Mouse (Mus musculus): Measurements from ENCODE around the gene Glrx2. TPM values are rescaled to one million over a fixed set of nuclear protein-coding genes. Genes with fewer than 3 reads are reported as not detected.

Glrx2 gene
- polyA plus RNA-seq, 1 experiment from 2014 or later = 105 TPM

GRCm38 (mm10) chr1:143739361-143740350 is 23.5 kb downstream of the Glrx2 start:
- peak; percentile 92 for DNase-seq (ENCODE audit: low spot score)
- H3K36me3 ChIP-seq (replicated peaks; ENCODE audit: control insufficient read depth, insufficient read depth) = peaks cover 23% of the 10 kb centered on the region
- H3K27ac ChIP-seq = peak overlapping the region; percentile 82
- peak overlapping the region; percentile 83 for H3K4me2 ChIP-seq (replicated peaks)
- ATAC-seq (ENCODE audit: low FRiP score) = peak; percentile 94
- H3K4me3 ChIP-seq (replicated peaks; ENCODE audit: low read length) = peak overlapping the region; percentile 53
- no peaks in the 10 kb centered on the region for H3K9me3 ChIP-seq (ENCODE audit: control insufficient read depth, low read length)
- H3K9ac ChIP-seq = peak overlapping the region; percentile 71
- WGBS = under 1% methylated on average over 66 of the region's 71 CpGs
- H3K27me3 ChIP-seq (ENCODE audit: control insufficient read depth, insufficient read depth, low read length) = no peaks in the 10 kb centered on the region
- H3K4me1 ChIP-seq (replicated peaks; ENCODE audit: control insufficient read depth, insufficient read depth, low read length) = peaks cover 12% of the 10 kb centered on the region; the same call in 1 of the 2 replicates

- peak overlapping the region; percentile 83 for H3K4me2 ChIP-seq (replicated peaks)
- no peaks in the 10 kb centered on the region for H3K9me3 ChIP-seq (ENCODE audit: control insufficient read depth, low read length)
- ATAC-seq (ENCODE audit: low FRiP score) (no peak), DNase-seq (ENCODE audit: low spot score) (no peak)
- no peaks in the 10 kb centered on the region for H3K27me3 ChIP-seq (ENCODE audit: control insufficient read depth, insufficient read depth, low read length)
- no peak overlapping the region for H3K27ac ChIP-seq
- peaks cover 32% of the 10 kb centered on the region for H3K36me3 ChIP-seq (replicated peaks; ENCODE audit: control insufficient read depth, insufficient read depth)
- peak overlapping the region; percentile 53; the same call in 1 of the 2 replicates for H3K4me3 ChIP-seq (replicated peaks; ENCODE audit: low read length)
- WGBS = 87% methylated on average over 10 of the region's 10 CpGs
- H3K4me1 ChIP-seq (replicated peaks; ENCODE audit: control insufficient read depth, insufficient read depth, low read length) = peaks cover 12% of the 10 kb centered on the region; the same call in 1 of the 2 replicates
- H3K9ac ChIP-seq = no peak overlapping the region
These were observed 24.4 kb downstream of the Glrx2 start for GRCm38 (mm10) chr1:143740581-143740980.

DNA sequence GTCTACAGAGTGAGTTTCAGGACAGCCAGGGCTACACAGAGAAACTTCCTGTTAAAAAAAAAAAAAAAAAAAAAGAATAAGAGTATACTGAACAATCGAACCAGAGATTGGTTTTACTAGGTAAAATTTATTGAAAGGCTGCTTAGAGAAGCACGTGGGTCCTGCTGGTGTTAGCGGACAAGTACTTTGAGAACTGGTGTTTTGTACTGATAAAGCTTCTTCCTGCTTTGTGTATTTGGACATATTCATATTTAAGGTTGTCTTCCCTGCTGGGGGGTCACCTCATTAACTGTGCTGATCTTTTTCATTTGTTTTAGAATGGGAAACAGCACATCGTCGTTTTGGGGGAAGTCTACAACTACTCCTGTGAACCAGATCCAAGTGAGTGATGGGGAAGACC is 25.2 kb downstream of the Glrx2 start:
- peaks cover 12% of the 10 kb centered on the region; the same call in 1 of the 2 replicates for H3K4me1 ChIP-seq (replicated peaks; ENCODE audit: control insufficient read depth, insufficient read depth, low read length)
- peaks cover 35% of the 10 kb centered on the region for H3K36me3 ChIP-seq (replicated peaks; ENCODE audit: control insufficient read depth, insufficient read depth)
- H3K4me3 ChIP-seq (replicated peaks; ENCODE audit: low read length) = no peak overlapping the region
- H3K9ac ChIP-seq = no peak overlapping the region
- H3K27ac ChIP-seq = no peak overlapping the region
- no peak overlapping the region for H3K4me2 ChIP-seq (replicated peaks)
- H3K9me3 ChIP-seq (ENCODE audit: control insufficient read depth, low read length) = no peaks in the 10 kb centered on the region
- no peaks in the 10 kb centered on the region for H3K27me3 ChIP-seq (ENCODE audit: control insufficient read depth, insufficient read depth, low read length)
- ATAC-seq (ENCODE audit: low FRiP score) (no peak), DNase-seq (ENCODE audit: low spot score) (no peak)
- 89% methylated on average over 5 of the region's 5 CpGs for WGBS

DNA sequence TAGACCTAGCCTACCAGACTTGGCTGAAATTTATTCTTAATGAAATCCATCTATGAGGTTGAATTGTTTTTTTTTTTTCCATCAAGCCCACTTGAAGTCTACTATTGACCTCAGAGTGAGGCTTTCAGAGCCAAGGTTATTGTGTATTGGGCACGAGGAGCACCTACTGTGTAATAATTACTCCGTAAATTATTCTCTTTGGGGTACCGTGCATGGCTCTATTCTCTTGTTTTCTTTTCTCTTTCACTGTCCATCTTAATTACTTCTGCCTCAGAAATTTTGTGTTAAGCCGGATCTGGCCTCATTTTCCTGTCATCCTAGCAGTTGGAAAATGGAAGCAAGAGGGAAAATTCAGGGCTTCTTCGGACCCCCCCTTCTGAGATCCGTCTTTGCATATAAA is 26.0 kb downstream of the Glrx2 start:
- DNase-seq (ENCODE audit: low spot score) (no peak), ATAC-seq (ENCODE audit: low FRiP score) (no peak)
- no peaks in the 10 kb centered on the region for H3K27me3 ChIP-seq (ENCODE audit: control insufficient read depth, insufficient read depth, low read length)
- no peak overlapping the region for H3K27ac ChIP-seq
- 45% methylated on average over 6 of the region's 6 CpGs for WGBS
- H3K9me3 ChIP-seq (ENCODE audit: control insufficient read depth, low read length) = no peaks in the 10 kb centered on the region
- H3K4me3 ChIP-seq (replicated peaks; ENCODE audit: low read length) = no peak overlapping the region
- H3K36me3 ChIP-seq (replicated peaks; ENCODE audit: control insufficient read depth, insufficient read depth) = peaks cover 43% of the 10 kb centered on the region
- no peak overlapping the region for H3K4me2 ChIP-seq (replicated peaks)
- H3K4me1 ChIP-seq (replicated peaks; ENCODE audit: control insufficient read depth, insufficient read depth, low read length) = peaks cover 12% of the 10 kb centered on the region; the same call in 1 of the 2 replicates
- H3K9ac ChIP-seq = no peak overlapping the region

GRCm38 (mm10) chr1:143745871-143746270 is 29.7 kb downstream of the Glrx2 start:
- ATAC-seq (ENCODE audit: low FRiP score) = no peak
- 90% methylated on average over 10 of the region's 10 CpGs for WGBS

DNA sequence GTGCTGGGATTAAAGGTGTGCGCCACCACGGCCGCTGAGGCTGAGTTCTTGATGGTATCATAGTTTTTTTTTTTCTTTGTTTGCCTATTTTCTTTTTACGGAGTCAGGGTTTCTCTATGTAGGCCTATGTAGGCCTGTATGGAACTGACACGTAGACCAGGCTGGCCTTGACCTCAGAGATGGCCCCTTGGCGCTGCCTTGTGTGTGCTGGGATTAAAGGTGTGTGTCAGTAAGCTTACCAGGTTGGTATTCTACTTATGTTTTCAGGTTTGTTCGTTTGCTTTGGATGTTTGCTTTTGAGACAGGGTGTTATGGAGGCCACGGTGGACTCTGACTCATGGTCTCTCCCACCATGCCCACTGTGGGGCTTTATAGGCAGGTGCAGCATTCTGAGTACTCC is 46.0 kb downstream of the Glrx2 start:
- no peaks in the 10 kb centered on the region for H3K9me3 ChIP-seq (ENCODE audit: control insufficient read depth, low read length)
- peaks cover 88% of the 10 kb centered on the region for H3K36me3 ChIP-seq (replicated peaks; ENCODE audit: control insufficient read depth, insufficient read depth)
- WGBS = 96% methylated on average over 8 of the region's 8 CpGs
- DNase-seq (ENCODE audit: low spot score) = no peak
- H3K4me2 ChIP-seq (replicated peaks) = no peak overlapping the region
- H3K4me1 ChIP-seq (replicated peaks; ENCODE audit: control insufficient read depth, insufficient read depth, low read length) = no peaks in the 10 kb centered on the region
- ATAC-seq (ENCODE audit: low FRiP score) = no peak
- no peak overlapping the region for H3K4me3 ChIP-seq (replicated peaks; ENCODE audit: low read length)
- H3K27ac ChIP-seq = no peak overlapping the region
- no peaks in the 10 kb centered on the region for H3K27me3 ChIP-seq (ENCODE audit: control insufficient read depth, insufficient read depth, low read length)
- H3K9ac ChIP-seq = no peak overlapping the region

More at GRCm38 (mm10) chr1:143745871-143746270, 29.7 kb downstream of the Glrx2 start:
- no peaks in the 10 kb centered on the region for H3K9me3 ChIP-seq (ENCODE audit: control insufficient read depth, low read length)
- peaks cover 6% of the 10 kb centered on the region; the same call in 1 of the 2 replicates for H3K4me1 ChIP-seq (replicated peaks; ENCODE audit: control insufficient read depth, insufficient read depth, low read length)
- H3K9ac ChIP-seq = no peak overlapping the region
- H3K27ac ChIP-seq = no peak overlapping the region
- no peak for DNase-seq (ENCODE audit: low spot score)
- H3K36me3 ChIP-seq (replicated peaks; ENCODE audit: control insufficient read depth, insufficient read depth) = peaks cover 60% of the 10 kb centered on the region
- H3K27me3 ChIP-seq (ENCODE audit: control insufficient read depth, insufficient read depth, low read length) = no peaks in the 10 kb centered on the region
- H3K4me2 ChIP-seq (replicated peaks) = no peak overlapping the region
- no peak overlapping the region for H3K4me3 ChIP-seq (replicated peaks; ENCODE audit: low read length)

DNA sequence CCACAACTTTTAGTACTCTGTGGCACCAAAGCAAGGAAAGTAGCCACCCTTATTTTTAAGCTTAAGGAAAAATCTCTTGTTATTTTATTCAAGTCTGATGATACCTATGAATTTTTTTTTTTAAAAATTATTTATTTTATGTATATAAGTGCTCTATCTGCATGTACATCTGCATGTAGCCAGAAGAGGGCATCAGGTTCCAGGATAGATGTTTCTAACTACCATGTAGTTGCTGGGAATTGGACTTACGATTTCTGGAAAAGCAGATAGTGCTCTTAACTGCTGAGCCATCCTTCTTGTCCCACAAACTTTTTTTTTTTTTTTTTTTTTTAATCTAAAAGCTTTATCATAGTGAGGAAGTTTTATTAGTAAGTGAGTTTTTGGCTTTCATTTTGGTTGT is 48.3 kb downstream of the Glrx2 start:
- H3K27me3 ChIP-seq (ENCODE audit: control insufficient read depth, insufficient read depth, low read length) = no peaks in the 10 kb centered on the region
- ATAC-seq (ENCODE audit: low FRiP score) = no peak
- peaks cover 84% of the 10 kb centered on the region for H3K36me3 ChIP-seq (replicated peaks; ENCODE audit: control insufficient read depth, insufficient read depth)

GRCm38 (mm10) chr1:143765801-143766200 is 49.7 kb downstream of the Glrx2 start:
- Histone ChIP-seq H3K4me2 (replicated peaks) (no peak overlapping the region), H3K27ac (no peak overlapping the region), H3K36me3 (replicated peaks; ENCODE audit: control insufficient read depth, insufficient read depth) (peaks cover 82% of the 10 kb centered on the region), H3K4me1 (replicated peaks; ENCODE audit: control insufficient read depth, insufficient read depth, low read length) (no peaks in the 10 kb centered on the region), H3K9ac (no peak overlapping the region), H3K9me3 (ENCODE audit: control insufficient read depth, low read length) (no peaks in the 10 kb centered on the region), H3K27me3 (ENCODE audit: control insufficient read depth, insufficient read depth, low read length) (no peaks in the 10 kb centered on the region), H3K4me3 (replicated peaks; ENCODE audit: low read length) (no peak overlapping the region)
- no peak for ATAC-seq (ENCODE audit: low FRiP score)
- DNase-seq (ENCODE audit: low spot score) = no peak
- WGBS = 92% methylated on average over 4 of the region's 4 CpGs

More for the DNA sequence above, 48.3 kb downstream of the Glrx2 start:
- Histone ChIP-seq H3K4me3 (replicated peaks; ENCODE audit: low read length) (no peak overlapping the region), H3K4me1 (replicated peaks; ENCODE audit: control insufficient read depth, insufficient read depth, low read length) (no peaks in the 10 kb centered on the region), H3K9ac (no peak overlapping the region), H3K4me2 (replicated peaks) (no peak overlapping the region), H3K9me3 (ENCODE audit: control insufficient read depth, low read length) (no peaks in the 10 kb centered on the region), H3K27ac (no peak overlapping the region)
- DNase-seq (ENCODE audit: low spot score) = no peak
- WGBS = 74% methylated on average over 1 of the region's 1 CpGs

DNA sequence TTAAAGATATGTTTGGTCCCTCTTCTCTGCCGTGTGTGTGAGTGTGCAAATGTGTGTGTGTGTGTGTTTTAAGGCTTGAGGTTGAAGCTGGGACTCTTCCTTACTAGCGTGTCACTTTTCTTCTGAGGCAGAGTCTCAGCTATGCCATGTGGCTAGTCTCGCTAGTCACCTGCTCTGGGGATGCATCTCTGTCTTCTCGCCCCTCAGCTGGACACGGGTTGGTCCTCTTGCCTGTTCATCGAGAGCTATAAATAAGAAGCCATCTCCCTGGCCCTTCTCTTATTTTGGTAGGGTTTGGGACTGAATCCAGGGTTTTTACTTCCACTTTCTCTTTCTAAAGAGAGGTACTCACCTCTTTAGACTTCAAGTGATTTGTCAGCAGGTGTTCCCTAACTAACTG is 50.1 kb downstream of the Glrx2 start:
- H3K27me3 ChIP-seq (ENCODE audit: control insufficient read depth, insufficient read depth, low read length) = no peaks in the 10 kb centered on the region
- no peak overlapping the region for H3K27ac ChIP-seq
- H3K9me3 ChIP-seq (ENCODE audit: control insufficient read depth, low read length) = no peaks in the 10 kb centered on the region
- H3K4me1 ChIP-seq (replicated peaks; ENCODE audit: control insufficient read depth, insufficient read depth, low read length) = no peaks in the 10 kb centered on the region
- H3K9ac ChIP-seq = no peak overlapping the region
- WGBS = 90% methylated on average over 6 of the region's 6 CpGs
- no peak overlapping the region for H3K4me2 ChIP-seq (replicated peaks)
- H3K4me3 ChIP-seq (replicated peaks; ENCODE audit: low read length) = no peak overlapping the region
- peaks cover 78% of the 10 kb centered on the region for H3K36me3 ChIP-seq (replicated peaks; ENCODE audit: control insufficient read depth, insufficient read depth)
- ATAC-seq (ENCODE audit: low FRiP score) (no peak), DNase-seq (ENCODE audit: low spot score) (no peak)
